Mouse (Mus musculus) neural tube, embryonic 15.5 days (tissue): ENCODE data around the gene Ecm1. TPM values are rescaled to one million over a fixed set of nuclear protein-coding genes. Genes with fewer than 3 reads are reported as not detected.
A peak's percentile ranks its signal among the peaks of the same experiment; 100 is the strongest.

ENCODE experiments used
- ATAC-seq: fragments of 200-750 bp; cut with Nextera tagmentation; 2 replicates; pipeline ENCODE4 v1.8.0; 2017; ENCODE audit warnings: mild to moderate bottlenecking, moderate TSS enrichment, moderate library complexity; ENCODE audit not compliant: low FRiP score
- H3K27ac ChIP-seq: fragments of 300-500 bp; sonication (generic); replicated peaks from 2 replicates; pipeline ENCODE4 v1.5.1; 2015; ENCODE audit warnings: mild to moderate bottlenecking, inconsistent platforms
- H3K27me3 ChIP-seq: fragments of 300-500 bp; sonication (generic); replicated peaks from 2 replicates; pipeline ENCODE4 v1.6.1; 2015; ENCODE audit warnings: inconsistent platforms
- H3K36me3 ChIP-seq: fragments of 300-500 bp; sonication (generic); 2 replicates; pipeline ENCODE4 v1.6.1; 2015; ENCODE audit warnings: inconsistent platforms
- H3K4me1 ChIP-seq: fragments of 300-500 bp; sonication (generic); 2 replicates; pipeline ENCODE4 v1.6.1; 2015; ENCODE audit warnings: inconsistent platforms
- H3K4me2 ChIP-seq: fragments of 300-500 bp; sonication (generic); 2 replicates; pipeline ENCODE4 v1.6.1; 2015; ENCODE audit warnings: inconsistent platforms, mild to moderate bottlenecking, moderate library complexity
- H3K4me3 ChIP-seq: fragments of 300-500 bp; sonication (generic); replicated peaks from 2 replicates; pipeline ENCODE4 v1.5.1; 2015; ENCODE audit warnings: mild to moderate bottlenecking, inconsistent platforms
- H3K9ac ChIP-seq: fragments of 300-500 bp; sonication (generic); replicated peaks from 2 replicates; pipeline ENCODE4 v1.6.1; 2015; ENCODE audit warnings: mild to moderate bottlenecking, inconsistent platforms
- H3K9me3 ChIP-seq: fragments of 300-500 bp; sonication (generic); replicated peaks from 2 replicates; pipeline ENCODE4 v1.6.1; 2016; ENCODE audit warnings: inconsistent platforms
- WGBS: fragments of 180-500 bp; shearing (Covaris S2); methylation state at CpG from one replicate; pipeline ENCODE4 v1.1.7; 2015; ENCODE audit warnings: mixed read lengths; 5-methylcytosine and 5-hydroxymethylcytosine counted together
- polyA plus RNA-seq: library from polyadenylated mRNA; unstranded; fragments of >200 nt; fragmentation: Nextera tagmentation; extraction: Ambion mirVana; gene quantifications from 2 replicates; pipeline ENCODE4 v1.2.1, GENCODE M21; 2015

Ecm1 gene
- polyA plus RNA-seq, 1 experiment from 2014 or later: 11.6 TPM

- Histone ChIP-seq H3K4me1 (peaks cover 12% of the 10 kb centered on the region), H3K9ac (peak overlapping the region; percentile 77), H3K9me3 (no peaks in the 10 kb centered on the region), H3K27ac (peak overlapping the region; percentile 79), H3K36me3 (peaks cover 14% of the 10 kb centered on the region), H3K4me2 (peak overlapping the region; percentile 82), H3K27me3 (no peaks in the 10 kb centered on the region), H3K4me3 (peak overlapping the region; percentile 73)
- under 1% methylated on average over 30 of the region's 30 CpGs for whole genome bisulfite sequencing
- peak; percentile 98 for ATAC-seq
Measured at GRCm38 (mm10) chr3:95754345-95755206, 15.2 kb upstream of the Ecm1 start.

- H3K4me1 ChIP-seq: peaks cover 12% of the 10 kb centered on the region
- H3K9me3 ChIP-seq: no peaks in the 10 kb centered on the region
- H3K4me2 ChIP-seq: no peak overlapping the region
- H3K27ac ChIP-seq: no peak overlapping the region
- H3K9ac ChIP-seq: no peak overlapping the region
- WGBS: 72% methylated on average over 3 of the region's 3 CpGs
- no peak for ATAC-seq
- peaks cover 30% of the 10 kb centered on the region for H3K36me3 ChIP-seq
- H3K4me3 ChIP-seq: no peak overlapping the region
- H3K27me3 ChIP-seq: no peaks in the 10 kb centered on the region
Measured at GRCm38 (mm10) chr3:95752935-95753334, 13.6 kb upstream of the Ecm1 start.

DNA sequence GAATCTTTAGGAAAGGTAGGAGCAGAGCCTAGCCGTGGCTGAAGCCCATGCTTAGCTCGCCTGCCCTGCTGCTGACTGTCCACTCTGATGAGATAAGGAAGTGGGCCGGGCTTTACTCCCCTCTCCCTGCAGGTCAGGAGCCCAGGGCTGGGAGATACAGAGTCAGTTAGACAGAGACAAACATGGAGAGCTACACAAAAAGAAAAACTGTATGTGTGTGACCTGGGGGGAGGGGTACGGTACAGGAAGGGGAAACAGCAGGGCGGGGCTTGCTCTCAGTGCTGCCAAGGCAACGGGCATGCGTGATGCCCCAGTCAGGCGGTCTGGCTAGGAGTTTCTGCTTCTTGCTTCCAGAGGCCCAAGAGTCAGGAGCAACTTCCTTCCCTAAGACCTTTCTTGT, 1.0 kb upstream of the Ecm1 start:
- Histone ChIP-seq H3K9me3 (no peaks in the 10 kb centered on the region), H3K36me3 (peaks cover 71% of the 10 kb centered on the region), H3K4me3 (no peak overlapping the region), H3K9ac (no peak overlapping the region), H3K4me1 (no peaks in the 10 kb centered on the region), H3K4me2 (no peak overlapping the region), H3K27me3 (no peaks in the 10 kb centered on the region), H3K27ac (no peak overlapping the region)
- WGBS: 77% methylated on average over 8 of the region's 8 CpGs
- ATAC-seq: no peak

GRCm38 (mm10) chr3:95735071-95735670, 4.2 kb downstream of the Ecm1 start:
- no peak overlapping the region for H3K4me2 ChIP-seq
- WGBS: 86% methylated on average over 12 of the region's 12 CpGs

DNA sequence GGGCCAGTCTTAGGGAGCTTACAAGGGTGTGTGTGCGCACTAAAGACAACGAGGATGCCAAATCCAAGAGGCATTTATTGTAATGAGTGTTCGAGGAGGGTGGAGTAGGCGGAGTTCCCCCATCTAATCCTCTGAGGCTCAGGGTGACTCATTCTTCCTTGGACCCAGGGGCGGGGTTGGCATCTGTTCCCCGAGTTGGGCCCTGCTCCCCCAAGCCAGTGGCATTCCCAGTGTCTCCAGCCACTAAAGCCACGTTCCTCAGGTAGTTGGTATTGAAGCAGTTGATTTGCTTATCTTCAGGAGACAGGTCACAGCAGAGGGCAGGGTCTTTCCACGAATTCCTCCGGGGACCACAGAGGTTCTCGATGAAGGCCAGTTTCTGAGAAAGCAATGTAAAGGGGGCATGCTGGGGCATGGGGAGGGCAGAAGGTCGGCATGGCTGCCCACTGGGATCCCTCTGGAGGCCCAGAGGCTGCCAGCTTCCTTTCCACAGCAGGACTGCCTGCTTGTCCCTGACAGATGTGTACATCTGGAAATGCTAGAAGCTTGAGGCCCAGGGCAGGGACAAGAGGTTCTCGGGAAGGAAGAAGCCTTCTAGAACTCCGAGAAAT, 5.2 kb downstream of the Ecm1 start:
- H3K9ac ChIP-seq: no peak overlapping the region
- 92% methylated on average over 13 of the region's 13 CpGs for WGBS
- ATAC-seq: no peak

More at GRCm38 (mm10) chr3:95735071-95735670, 4.2 kb downstream of the Ecm1 start:
- ATAC-seq: no peak
- Histone ChIP-seq H3K4me1 (no peaks in the 10 kb centered on the region), H3K27ac (no peak overlapping the region), H3K27me3 (no peaks in the 10 kb centered on the region), H3K9ac (no peak overlapping the region), H3K4me3 (no peak overlapping the region), H3K36me3 (peaks cover 33% of the 10 kb centered on the region), H3K9me3 (no peaks in the 10 kb centered on the region)

DNA sequence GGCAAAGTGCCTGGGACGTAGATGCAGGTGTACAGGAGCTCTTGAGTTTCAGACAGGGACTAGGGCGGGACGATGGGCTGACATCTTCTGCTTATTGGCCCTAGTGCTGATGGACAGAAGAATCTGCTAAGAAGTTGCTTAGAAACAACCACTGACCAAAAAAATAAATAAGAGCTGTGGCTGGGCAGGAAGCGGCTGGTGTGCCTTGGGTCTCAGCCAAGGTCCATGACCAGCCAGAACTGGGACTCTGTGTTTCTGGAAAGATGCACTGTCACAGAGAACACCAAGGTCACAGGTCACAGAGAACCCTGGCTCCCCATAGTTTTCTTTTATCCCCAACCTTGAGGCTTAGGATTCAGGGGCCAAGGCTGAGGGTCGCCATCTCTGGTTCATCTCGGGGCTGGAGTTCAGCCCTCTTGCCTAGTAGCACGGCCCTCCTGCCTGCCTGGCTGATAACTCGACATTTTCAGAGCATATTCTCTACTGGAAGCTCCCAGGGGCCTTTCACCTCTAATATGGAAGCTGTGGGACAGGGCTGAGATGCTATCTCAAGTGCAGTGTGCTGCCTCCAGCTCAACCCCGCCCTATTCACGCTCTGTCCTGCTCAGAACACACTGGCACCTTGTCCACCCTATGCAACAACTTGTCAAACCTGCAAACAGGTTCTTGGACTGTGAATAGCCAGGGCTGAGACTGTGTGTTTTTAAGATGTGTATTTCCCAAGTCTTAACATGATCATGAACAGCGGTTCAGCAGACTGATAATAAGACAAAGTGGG, 6.4 kb downstream of the Ecm1 start:
- ATAC-seq: no peak
- no peaks in the 10 kb centered on the region for H3K27me3 ChIP-seq
- no peak overlapping the region for H3K9ac ChIP-seq
- 89% methylated on average over 11 of the region's 11 CpGs for WGBS
- H3K4me2 ChIP-seq: no peak overlapping the region
- peaks cover 17% of the 10 kb centered on the region for H3K36me3 ChIP-seq
- no peak overlapping the region for H3K4me3 ChIP-seq
- no peaks in the 10 kb centered on the region for H3K9me3 ChIP-seq
- no peaks in the 10 kb centered on the region for H3K4me1 ChIP-seq
- no peak overlapping the region for H3K27ac ChIP-seq

More for the DNA sequence above, 5.2 kb downstream of the Ecm1 start:
- Histone ChIP-seq H3K4me2 (no peak overlapping the region), H3K36me3 (peaks cover 23% of the 10 kb centered on the region), H3K4me1 (no peaks in the 10 kb centered on the region), H3K9me3 (no peaks in the 10 kb centered on the region), H3K27ac (no peak overlapping the region), H3K4me3 (no peak overlapping the region), H3K27me3 (no peaks in the 10 kb centered on the region)

DNA sequence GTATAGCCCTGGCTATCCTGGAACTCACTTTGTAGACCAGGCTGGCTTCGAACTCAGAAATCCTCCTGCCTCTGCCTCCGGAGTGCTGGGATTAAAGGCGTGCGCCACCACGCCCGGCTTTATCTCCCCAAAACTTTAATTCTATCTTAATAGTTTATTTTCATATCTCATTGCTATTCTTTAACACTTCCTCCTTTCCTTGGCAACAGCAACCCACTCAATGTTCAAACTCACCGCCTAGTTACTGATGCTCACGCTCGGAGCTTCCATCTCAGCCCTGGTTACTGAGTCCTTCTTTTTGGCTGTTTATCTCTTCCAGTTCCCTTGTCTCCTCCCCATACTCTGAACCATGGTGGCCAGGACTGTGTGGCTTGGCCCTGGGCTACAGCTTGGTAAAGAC, 7.1 kb downstream of the Ecm1 start:
- Histone ChIP-seq H3K4me2 (no peak overlapping the region), H3K27ac (no peak overlapping the region), H3K9ac (no peak overlapping the region), H3K36me3 (peaks cover 17% of the 10 kb centered on the region), H3K9me3 (no peaks in the 10 kb centered on the region), H3K27me3 (no peaks in the 10 kb centered on the region), H3K4me3 (no peak overlapping the region), H3K4me1 (no peaks in the 10 kb centered on the region)
- no peak for ATAC-seq
- 97% methylated on average over 9 of the region's 9 CpGs for WGBS

- H3K4me3 ChIP-seq: no peak overlapping the region
- WGBS: 93% methylated on average over 4 of the region's 4 CpGs
Measured at GRCm38 (mm10) chr3:95731802-95732201, 7.6 kb downstream of the Ecm1 start.

DNA sequence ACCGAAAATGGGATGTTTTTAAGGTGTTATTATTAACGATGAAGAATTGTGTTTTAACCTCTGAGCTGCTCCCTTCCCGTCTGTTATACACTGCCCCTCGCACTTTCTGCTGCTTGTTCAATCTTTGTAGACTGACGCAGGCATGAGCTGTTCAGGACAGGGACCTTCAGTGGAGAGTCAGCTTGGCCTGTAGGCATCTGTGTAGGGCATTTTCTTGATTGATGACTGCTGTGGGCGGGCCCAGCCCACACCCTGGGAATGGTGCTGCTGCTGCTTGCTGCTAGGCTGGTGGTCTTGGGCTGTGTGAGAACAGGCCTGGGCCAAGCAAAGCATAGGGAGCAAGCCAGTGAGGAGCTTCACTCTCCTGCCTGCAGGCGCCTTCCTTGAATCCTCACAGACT, 8.9 kb downstream of the Ecm1 start:
- H3K36me3 ChIP-seq: peaks cover 8% of the 10 kb centered on the region
- no peaks in the 10 kb centered on the region for H3K4me1 ChIP-seq
- no peaks in the 10 kb centered on the region for H3K27me3 ChIP-seq
- no peaks in the 10 kb centered on the region for H3K9me3 ChIP-seq
- no peak for ATAC-seq
- WGBS: 76% methylated on average over 7 of the region's 7 CpGs
- H3K4me2 ChIP-seq: no peak overlapping the region
- H3K27ac ChIP-seq: no peak overlapping the region
- no peak overlapping the region for H3K4me3 ChIP-seq
- H3K9ac ChIP-seq: no peak overlapping the region

More at GRCm38 (mm10) chr3:95731802-95732201, 7.6 kb downstream of the Ecm1 start:
- Histone ChIP-seq H3K27me3 (no peaks in the 10 kb centered on the region), H3K4me2 (no peak overlapping the region), H3K27ac (no peak overlapping the region), H3K4me1 (no peaks in the 10 kb centered on the region), H3K36me3 (peaks cover 17% of the 10 kb centered on the region), H3K9me3 (no peaks in the 10 kb centered on the region), H3K9ac (no peak overlapping the region)
- no peak for ATAC-seq

DNA sequence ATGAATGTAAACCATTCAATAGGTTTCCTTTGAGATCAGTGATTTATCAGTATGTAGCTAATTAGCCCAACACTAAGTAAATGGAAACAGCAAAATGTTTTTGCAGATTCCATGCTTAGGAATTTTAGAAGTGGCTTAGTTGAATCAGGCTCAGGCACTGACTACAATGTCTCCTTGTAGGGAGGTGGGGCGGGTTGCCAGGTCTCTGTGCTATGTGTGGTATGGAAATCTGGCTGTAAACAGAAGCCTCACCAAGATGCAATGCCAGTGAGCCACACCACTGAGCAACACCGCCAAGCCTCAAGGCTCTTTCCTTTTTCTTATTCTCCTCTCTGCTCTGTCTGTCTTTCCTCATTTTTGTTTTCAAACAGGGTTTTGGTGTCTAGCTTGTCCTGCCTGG, 10.5 kb downstream of the Ecm1 start:
- no peak for ATAC-seq
- Histone ChIP-seq H3K9ac (no peak overlapping the region), H3K4me1 (no peaks in the 10 kb centered on the region), H3K4me2 (no peak overlapping the region), H3K4me3 (no peak overlapping the region), H3K36me3 (no peaks in the 10 kb centered on the region), H3K9me3 (no peaks in the 10 kb centered on the region), H3K27me3 (no peaks in the 10 kb centered on the region), H3K27ac (no peak overlapping the region)
- 84% methylated on average over 2 of the region's 2 CpGs for WGBS

GRCm38 (mm10) chr3:95726696-95727358, 12.5 kb downstream of the Ecm1 start:
- Histone ChIP-seq H3K36me3 (no peaks in the 10 kb centered on the region), H3K27me3 (no peaks in the 10 kb centered on the region), H3K9ac (no peak overlapping the region), H3K4me3 (no peak overlapping the region), H3K9me3 (no peaks in the 10 kb centered on the region), H3K4me2 (no peak overlapping the region), H3K4me1 (no peaks in the 10 kb centered on the region), H3K27ac (no peak overlapping the region)
- ATAC-seq: no peak
- WGBS: 74% methylated on average over 7 of the region's 7 CpGs
